Mouse (Mus musculus) left cerebral cortex, adult 2 months (tissue): Measurements from ENCODE around the gene Krt81. TPM values are rescaled to one million over a fixed set of nuclear protein-coding genes. Genes with fewer than 3 reads are reported as not detected.
A peak's percentile ranks its signal among the peaks of the same experiment; 100 is the strongest.

ENCODE experiments used
- DNase-seq, 2 experiments: peaks; one replicate each; pipeline ENCODE4 v3.0.0; 2021 to 2022; ENCODE audit warnings: low spot score in 2 of 2, mixed read lengths in 1 of 2; ENCODE audit errors: extremely low spot score in 1 of 2
- H3K27ac ChIP-seq: fragments of 200-600 bp; 2 replicates; pipeline ENCODE4 v1.8.1; 2022
- H3K4me3 ChIP-seq: fragments of 200-600 bp; 2 replicates; pipeline ENCODE4 v1.8.1; 2022
- CTCF ChIP-seq: fragments of 200-600 bp; IDR thresholded peaks from 2 replicates; pipeline ENCODE4 v1.8.1; 2022; ENCODE audit warnings: antibody characterized with exemption, mild to moderate bottlenecking, moderate library complexity
- intact Hi-C: fragments of 180-260 bp; cut with DNase I; formaldehyde crosslinking; loops from one replicate; pipeline ENCODE4 v1.15.1; 2025
- long read RNA-seq, 2 experiments: library from polyadenylated mRNA; stranded (forward); transcript quantifications; one replicate each; pipeline ENCODE4 v2.0.0; 2021; ENCODE audit warnings: borderline mapping rate in 2 of 2
- total RNA-seq, 2 experiments: library from RNA; stranded (reverse); gene quantifications; 2 replicates each; pipeline ENCODE4 v1.2.3; 2021

Gene Krt81
- not detected for total RNA-seq
- long read RNA-seq, experiment 1 = 0 reads
- long read RNA-seq, experiment 2 = 0 reads

DNA sequence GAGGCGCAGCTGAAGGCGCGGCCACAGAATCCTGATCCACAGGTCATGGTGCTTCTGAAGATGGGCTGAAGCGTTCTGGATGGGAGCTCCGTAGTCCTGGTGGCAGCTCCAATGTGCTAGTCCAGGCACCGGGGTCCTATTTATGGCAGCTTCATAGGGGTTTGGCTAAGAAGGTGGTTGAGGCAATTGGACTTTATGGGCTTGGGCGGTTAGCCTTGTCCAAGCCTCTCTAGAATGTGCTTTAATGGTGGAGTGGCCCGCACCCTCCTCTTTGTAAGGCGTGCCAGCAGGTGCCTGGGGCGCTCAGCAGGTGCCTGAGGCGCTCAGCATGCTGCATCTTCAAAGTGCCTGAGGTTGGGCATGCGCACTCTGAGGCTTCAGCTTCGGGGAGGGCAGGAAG lies at the start of gene Krt81:
Gene Krt81, minus strand, starts transcription at position 101 of the 400 bp plus-strand sequence.
- no peak for TF ChIP-seq CTCF
- DNase-seq = no peak
- intact Hi-C loops = no loop called here
- Histone ChIP-seq H3K27ac (no peak within 1 kb of the TSS), H3K4me3 (no peak within 1 kb of the TSS)

DNA sequence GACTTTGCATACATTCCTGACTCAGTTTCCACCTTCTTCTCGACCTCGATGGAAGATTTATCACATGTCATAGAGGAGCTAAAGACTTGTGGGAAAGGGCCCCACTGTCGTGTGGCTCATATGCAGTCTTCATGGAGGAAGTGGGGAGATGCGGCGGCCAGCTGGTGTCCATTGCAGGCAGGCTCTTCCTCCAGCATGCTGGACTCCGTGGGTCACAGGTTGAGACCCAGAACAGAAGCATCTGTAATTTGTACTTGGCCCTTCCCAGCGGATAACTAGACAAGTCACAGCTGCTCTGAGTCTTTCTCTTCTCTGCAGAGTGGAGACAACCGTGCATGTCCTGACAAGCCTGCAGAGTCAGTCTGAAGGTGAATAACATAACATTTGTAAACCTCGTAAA lies 44.7 kb upstream of the Krt81 start:
- DNase-seq = no peak
- no peak overlapping the region for H3K27ac ChIP-seq
- TF ChIP-seq CTCF = no peak
- H3K4me3 ChIP-seq = no peak overlapping the region
- intact Hi-C loops = no loop called here

DNA sequence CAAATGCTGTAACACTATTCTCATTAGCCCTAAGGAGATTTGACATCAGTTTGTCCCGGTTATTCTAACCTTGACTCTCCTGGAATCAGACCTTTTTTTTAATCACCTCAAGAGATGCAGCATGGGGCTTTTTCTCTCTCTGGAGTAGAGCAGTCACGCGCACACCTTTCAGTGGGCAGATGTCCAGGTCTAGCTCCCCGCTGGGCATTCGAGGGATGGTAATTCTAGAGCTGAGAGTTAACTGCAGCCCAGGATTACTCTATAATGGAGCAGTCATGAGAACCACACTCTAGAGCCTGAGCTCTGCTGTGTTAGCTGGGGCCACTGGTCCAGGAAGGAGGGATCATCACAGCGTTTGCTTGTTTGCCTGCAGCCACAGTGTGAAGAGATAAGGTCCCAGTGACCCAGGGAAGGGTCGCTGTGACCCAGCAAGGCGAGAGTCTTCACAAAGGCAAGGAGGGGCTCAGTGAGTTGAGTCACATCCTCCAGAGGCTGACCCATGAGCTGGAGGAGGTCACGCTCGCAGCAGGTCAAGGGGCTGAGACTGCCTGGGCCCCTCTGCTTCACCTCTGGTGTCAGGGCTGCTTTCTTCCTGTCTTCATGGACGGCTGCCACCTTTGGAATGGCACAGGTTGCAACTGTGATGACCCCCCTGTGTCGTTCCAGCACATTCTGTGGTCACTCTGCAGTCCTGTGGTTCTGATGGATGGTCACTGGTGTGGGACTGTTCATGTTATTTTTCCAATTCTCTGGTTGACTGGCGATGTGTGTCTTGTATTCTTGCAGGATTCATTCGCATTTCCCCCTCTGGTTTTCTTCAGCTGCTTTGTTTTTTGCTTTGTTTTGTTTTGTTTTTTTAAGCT lies 43.6 kb upstream of the Krt81 start:
- no peak overlapping the region for H3K27ac ChIP-seq
- intact Hi-C loops = no loop called here
- no peak for DNase-seq
- TF ChIP-seq CTCF = no peak
- H3K4me3 ChIP-seq = no peak overlapping the region

DNA sequence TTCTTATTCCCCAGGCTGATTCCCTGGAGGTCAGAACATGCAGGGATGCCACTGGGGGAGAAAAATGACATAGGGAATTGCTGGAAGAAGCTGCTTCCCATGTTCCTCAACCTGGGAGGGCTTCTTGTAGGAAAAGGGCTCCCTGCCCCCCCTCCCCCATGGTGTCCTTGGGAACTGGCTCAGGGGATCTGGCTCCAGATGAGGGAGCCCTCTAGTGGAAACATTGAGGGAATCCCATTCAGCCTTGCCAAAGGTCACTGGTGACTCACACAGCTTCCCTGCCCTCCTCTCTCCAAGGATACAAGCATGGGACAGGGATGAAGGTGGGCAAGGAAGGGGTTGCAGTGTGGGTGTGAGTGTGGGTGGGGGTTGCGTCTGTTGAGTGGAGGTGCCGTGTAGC lies 33.6 kb upstream of the Krt81 start:
- no peak overlapping the region for H3K4me3 ChIP-seq
- intact Hi-C loops = loop anchor here (1.0 kb wide), 1 partner anchor 158 kb away; no protein-coding TSS in a partner anchor
- TF ChIP-seq CTCF = peak; percentile 56
- DNase-seq = no peak
- no peak overlapping the region for H3K27ac ChIP-seq

- intact Hi-C loops = no loop called here
- no peak overlapping the region for H3K4me3 ChIP-seq
- no peak for TF ChIP-seq CTCF
- H3K27ac ChIP-seq = no peak overlapping the region
- no peak for DNase-seq
Measured at GRCm38 (mm10) chr15:101495266-101495665, 31.7 kb upstream of the Krt81 start.

DNA sequence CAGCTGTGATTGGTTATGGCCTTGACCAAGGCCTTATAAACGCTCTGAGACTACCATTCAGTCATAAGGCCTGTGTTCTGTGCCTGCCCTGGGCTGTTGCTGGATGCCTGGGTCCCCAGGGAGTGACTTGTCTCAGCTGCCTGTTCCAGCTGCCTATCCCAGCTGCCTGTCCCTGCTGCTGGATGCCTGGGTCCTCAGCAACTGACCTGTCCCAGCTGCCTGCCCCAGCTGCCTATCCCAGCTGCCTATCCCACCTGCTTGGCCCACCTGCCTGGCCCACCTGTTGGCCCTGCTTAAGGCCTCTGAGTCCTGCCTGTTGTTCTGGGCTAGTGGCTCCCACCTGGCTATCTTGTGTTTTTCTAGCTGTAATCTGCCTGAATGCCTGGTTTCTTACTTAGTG lies 30.7 kb upstream of the Krt81 start:
- Histone ChIP-seq H3K4me3 (no peak overlapping the region), H3K27ac (no peak overlapping the region)
- DNase-seq = no peak
- intact Hi-C loops = no loop called here
- TF ChIP-seq CTCF = no peak

- no peak for TF ChIP-seq CTCF
- no peak overlapping the region for H3K27ac ChIP-seq
- DNase-seq = no peak
- intact Hi-C loops = no loop called here
- H3K4me3 ChIP-seq = no peak overlapping the region
Measured at GRCm38 (mm10) chr15:101493713-101494112, 30.2 kb upstream of the Krt81 start.

DNA sequence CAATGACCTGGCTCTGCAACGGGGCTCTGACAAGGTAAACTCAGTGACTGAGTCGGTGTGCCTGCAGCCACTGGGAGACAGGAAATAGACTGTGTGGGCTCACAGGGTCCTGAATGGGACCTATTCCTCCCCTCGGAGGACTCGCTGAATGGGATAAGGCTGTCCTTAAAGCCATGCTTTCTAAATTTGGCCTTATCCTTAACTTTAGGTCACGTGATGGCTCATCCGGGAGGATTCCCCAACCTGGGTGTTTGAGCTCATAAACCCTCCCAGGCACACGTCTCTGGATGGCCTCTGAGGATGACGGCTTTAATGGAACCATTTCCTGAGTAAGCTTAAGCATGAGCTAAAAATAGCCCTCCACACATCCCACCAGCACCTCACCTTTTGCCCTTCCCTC lies 29.2 kb upstream of the Krt81 start:
- intact Hi-C loops = no loop called here
- DNase-seq = no peak
- no peak for TF ChIP-seq CTCF
- Histone ChIP-seq H3K4me3 (no peak overlapping the region), H3K27ac (no peak overlapping the region)

- H3K27ac ChIP-seq = no peak within 1 kb of the TSS
- TF ChIP-seq CTCF = no peak
- intact Hi-C loops = no loop called here
- H3K4me3 ChIP-seq = no peak within 1 kb of the TSS
- no peak for DNase-seq
Measured at GRCm38 (mm10) chr15:101491431-101491830, 27.9 kb upstream of the Krt81 start, which contains the start of gene Krt83. Gene Krt83 (minus strand): TSS chr15:101491512.

GRCm38 (mm10) chr15:101485911-101486635 lies 22.5 kb upstream of the Krt81 start:
- DNase-seq = peak; percentile 18 to 35
- Histone ChIP-seq H3K27ac (no peak overlapping the region), H3K4me3 (no peak overlapping the region)
- no peak for TF ChIP-seq CTCF
- intact Hi-C loops = no loop called here

DNA sequence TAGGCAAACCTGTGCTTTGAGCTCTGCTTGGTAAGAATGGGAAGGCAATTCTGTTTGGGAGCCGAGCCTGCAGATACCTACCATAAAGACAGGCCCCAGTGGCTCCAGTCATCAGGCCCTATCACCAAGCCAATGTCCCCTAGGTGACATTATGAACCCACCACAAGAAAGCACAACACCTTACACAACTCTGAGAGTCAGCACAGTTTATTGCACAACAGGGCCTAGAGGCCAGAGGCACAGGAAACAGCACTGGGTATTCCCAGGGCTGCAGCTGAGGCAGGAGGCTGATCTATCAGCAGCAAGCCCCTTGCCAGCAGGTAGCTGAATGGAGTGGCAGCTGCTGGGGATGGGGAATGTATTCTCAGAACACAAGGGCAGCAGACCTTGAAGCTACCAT lies 21.4 kb upstream of the Krt81 start:
- no peak for DNase-seq
- Histone ChIP-seq H3K4me3 (no peak overlapping the region), H3K27ac (no peak overlapping the region)
- TF ChIP-seq CTCF = no peak
- intact Hi-C loops = no loop called here

GRCm38 (mm10) chr15:101483646-101484045 lies 20.1 kb upstream of the Krt81 start:
- intact Hi-C loops = no loop called here
- Histone ChIP-seq H3K4me3 (no peak overlapping the region), H3K27ac (no peak overlapping the region)
- no peak for DNase-seq
- no peak for TF ChIP-seq CTCF
